Mouse (Mus musculus): ENCODE results near the gene Nav2. TPM values are rescaled to one million over a fixed set of nuclear protein-coding genes. Genes with fewer than 3 reads are reported as not detected.

Gene Nav2
- 45.3 and 46.2 TPM in 2 replicates for polyA plus RNA-seq (2012; rRNA removed)

DNA sequence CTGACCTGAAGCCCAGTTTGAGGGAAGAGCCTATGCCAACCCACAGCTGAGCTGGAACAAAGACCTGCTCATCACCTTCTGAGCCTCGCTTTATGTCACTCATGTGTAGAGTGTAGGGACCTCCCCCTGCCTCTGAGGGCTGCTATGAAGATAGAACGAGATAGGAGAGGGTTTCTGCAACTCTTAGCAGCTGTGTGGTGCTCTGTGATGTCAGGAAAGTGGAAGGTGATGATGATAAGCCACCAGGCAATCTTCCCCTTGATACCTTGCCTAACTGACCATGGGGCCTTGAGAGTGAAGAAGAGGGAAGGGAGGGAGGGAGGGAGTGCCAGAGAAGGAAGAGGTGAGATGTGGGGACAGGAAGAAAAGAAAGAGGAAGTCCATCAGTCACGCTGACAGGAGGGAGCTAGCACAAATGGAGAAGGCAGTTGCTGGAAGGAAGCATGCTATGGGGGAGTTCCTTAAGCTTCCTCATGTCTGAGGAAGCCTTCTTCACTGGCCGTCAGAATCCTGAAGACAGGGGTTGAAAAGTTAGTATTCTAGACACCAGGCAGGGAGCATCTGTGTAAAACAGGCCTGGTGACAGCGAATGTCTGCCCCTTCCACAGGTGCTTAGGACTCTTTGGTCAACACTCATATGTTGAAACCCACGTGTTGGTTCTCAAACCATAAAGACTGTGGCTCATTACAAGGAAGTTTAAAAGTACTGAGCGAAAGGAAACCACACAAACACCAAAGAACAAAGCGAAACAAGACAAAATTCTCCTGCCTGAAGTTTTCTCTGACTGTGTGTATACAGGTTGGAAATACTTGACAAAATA lies at the start of gene Nav2:
Gene Nav2, plus strand, starts transcription at position 196 of the 821 bp plus-strand sequence.
- 2% methylated on average over 8 of the region's 8 CpGs for WGBS
- peak; percentile 22 for DNase-seq
- H3K27ac ChIP-seq (ENCODE audit: control insufficient read depth, insufficient read depth, low read length) = peak within 1 kb of the TSS; percentile 71

DNA sequence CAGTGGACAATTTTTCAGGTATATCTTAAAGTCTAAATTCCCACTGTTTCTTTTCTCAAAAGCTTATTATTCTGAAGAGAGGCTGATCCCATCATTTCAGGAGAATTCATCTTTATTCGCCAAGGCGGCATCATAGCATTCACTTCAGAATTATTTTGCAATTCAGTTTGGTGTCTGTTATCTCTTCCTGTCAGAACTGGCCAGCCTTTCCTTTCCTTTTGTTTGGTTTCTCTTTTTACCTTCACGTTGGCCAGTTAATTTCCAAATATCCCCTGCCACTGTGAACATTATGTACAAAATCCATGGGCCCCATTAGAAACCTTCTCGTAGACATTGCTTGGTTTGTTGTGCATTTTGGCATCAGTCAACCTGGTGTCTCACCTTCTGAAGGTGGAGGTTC lies 49.2 kb upstream of the Nav2 start:
- 54% methylated on average over 4 of the region's 4 CpGs for WGBS
- no peaks in the 10 kb centered on the region for H3K4me1 ChIP-seq (replicated peaks; ENCODE audit: control insufficient read depth, insufficient read depth, low read length)

More for the DNA sequence above, at the start of gene Nav2:
- Histone ChIP-seq H3K27me3 (ENCODE audit: control insufficient read depth, insufficient read depth, low read length) (no peaks in the 10 kb centered on the region), H3K36me3 (ENCODE audit: control insufficient read depth, insufficient read depth, low read length) (no peaks in the 10 kb centered on the region), H3K4me1 (replicated peaks; ENCODE audit: control insufficient read depth, insufficient read depth, low read length) (peaks cover 19% of the 10 kb centered on the region), H3K4me3 (ENCODE audit: control insufficient read depth, insufficient read depth, low read length) (no peak within 1 kb of the TSS)
- TF ChIP-seq CTCF (IDR thresholded peaks at IDR 0.05; ENCODE audit: borderline replicate concordance, control insufficient read depth, extremely low read depth, insufficient read depth, low read length, poor library complexity) (no peak), POLR2A (IDR thresholded peaks at IDR 0.05; ENCODE audit: control insufficient read depth, extremely low read depth, insufficient read depth, low read length, poor library complexity) (no peak)

DNA sequence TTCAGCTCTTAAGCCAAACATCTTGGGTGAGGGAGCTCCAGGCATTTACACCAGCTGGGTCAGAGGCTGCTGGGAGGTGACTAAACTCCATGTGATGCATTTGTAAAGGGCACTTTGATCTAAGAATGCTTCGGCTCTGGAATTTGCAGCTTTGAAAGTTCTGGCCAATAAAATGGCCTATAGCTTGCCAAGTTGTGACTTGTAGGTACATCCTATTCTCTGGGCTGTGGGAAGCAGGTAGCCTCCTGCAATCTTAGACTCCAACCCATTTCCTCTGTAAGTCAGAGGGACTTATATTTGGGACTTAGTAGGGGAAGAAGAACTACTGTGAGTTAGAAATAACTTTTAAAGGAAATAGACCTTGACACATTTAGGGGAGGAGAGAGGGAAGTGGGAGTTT lies 47.6 kb upstream of the Nav2 start:
- DNase-seq = no peak
- TF ChIP-seq CTCF (IDR thresholded peaks at IDR 0.05; ENCODE audit: borderline replicate concordance, control insufficient read depth, extremely low read depth, insufficient read depth, low read length, poor library complexity) = no peak
- TF ChIP-seq POLR2A (IDR thresholded peaks at IDR 0.05; ENCODE audit: control insufficient read depth, extremely low read depth, insufficient read depth, low read length, poor library complexity) = no peak
- Histone ChIP-seq H3K4me1 (replicated peaks; ENCODE audit: control insufficient read depth, insufficient read depth, low read length) (peaks cover 3% of the 10 kb centered on the region; the same call in 1 of the 2 replicates), H3K27ac (ENCODE audit: control insufficient read depth, insufficient read depth, low read length) (no peak overlapping the region), H3K4me3 (ENCODE audit: control insufficient read depth, insufficient read depth, low read length) (no peak overlapping the region), H3K36me3 (ENCODE audit: control insufficient read depth, insufficient read depth, low read length) (no peaks in the 10 kb centered on the region), H3K27me3 (ENCODE audit: control insufficient read depth, insufficient read depth, low read length) (no peaks in the 10 kb centered on the region)
- 26% methylated on average over 1 of the region's 1 CpGs for WGBS

More for the DNA sequence above, 49.2 kb upstream of the Nav2 start:
- no peak for DNase-seq
- Histone ChIP-seq H3K27ac (ENCODE audit: control insufficient read depth, insufficient read depth, low read length) (no peak overlapping the region), H3K27me3 (ENCODE audit: control insufficient read depth, insufficient read depth, low read length) (no peaks in the 10 kb centered on the region), H3K36me3 (ENCODE audit: control insufficient read depth, insufficient read depth, low read length) (no peaks in the 10 kb centered on the region), H3K4me3 (ENCODE audit: control insufficient read depth, insufficient read depth, low read length) (no peak overlapping the region)
- no peak for TF ChIP-seq CTCF (IDR thresholded peaks at IDR 0.05; ENCODE audit: borderline replicate concordance, control insufficient read depth, extremely low read depth, insufficient read depth, low read length, poor library complexity)
- TF ChIP-seq POLR2A (IDR thresholded peaks at IDR 0.05; ENCODE audit: control insufficient read depth, extremely low read depth, insufficient read depth, low read length, poor library complexity) = no peak

DNA sequence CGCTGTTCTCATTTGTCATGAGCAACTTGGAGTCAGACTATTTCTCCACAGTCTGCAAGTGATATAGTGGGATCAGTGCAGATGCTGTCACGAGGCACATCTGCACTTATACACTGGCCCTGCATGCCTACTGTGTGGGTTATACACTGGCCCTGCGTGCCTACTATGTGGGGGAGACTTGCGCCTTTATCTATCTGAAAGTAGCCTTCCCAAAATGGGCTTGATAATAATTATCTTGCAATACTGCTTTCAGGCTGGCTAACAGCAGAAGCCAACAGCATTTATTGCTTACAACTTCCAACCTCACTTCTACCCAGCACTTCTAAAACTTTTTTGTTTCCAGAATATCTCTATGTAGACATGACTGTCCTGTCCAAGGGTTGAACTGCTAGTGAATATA lies 46.7 kb upstream of the Nav2 start:
- Histone ChIP-seq H3K27me3 (ENCODE audit: control insufficient read depth, insufficient read depth, low read length) (no peaks in the 10 kb centered on the region), H3K36me3 (ENCODE audit: control insufficient read depth, insufficient read depth, low read length) (no peaks in the 10 kb centered on the region; the same call in 1 of the 2 replicates), H3K4me1 (replicated peaks; ENCODE audit: control insufficient read depth, insufficient read depth, low read length) (peaks cover 3% of the 10 kb centered on the region; the same call in 1 of the 2 replicates), H3K27ac (ENCODE audit: control insufficient read depth, insufficient read depth, low read length) (no peak overlapping the region), H3K4me3 (ENCODE audit: control insufficient read depth, insufficient read depth, low read length) (no peak overlapping the region)
- DNase-seq = no peak
- WGBS = 92% methylated on average over 4 of the region's 4 CpGs
- TF ChIP-seq CTCF (IDR thresholded peaks at IDR 0.05; ENCODE audit: borderline replicate concordance, control insufficient read depth, extremely low read depth, insufficient read depth, low read length, poor library complexity) = no peak
- no peak for TF ChIP-seq POLR2A (IDR thresholded peaks at IDR 0.05; ENCODE audit: control insufficient read depth, extremely low read depth, insufficient read depth, low read length, poor library complexity)

DNA sequence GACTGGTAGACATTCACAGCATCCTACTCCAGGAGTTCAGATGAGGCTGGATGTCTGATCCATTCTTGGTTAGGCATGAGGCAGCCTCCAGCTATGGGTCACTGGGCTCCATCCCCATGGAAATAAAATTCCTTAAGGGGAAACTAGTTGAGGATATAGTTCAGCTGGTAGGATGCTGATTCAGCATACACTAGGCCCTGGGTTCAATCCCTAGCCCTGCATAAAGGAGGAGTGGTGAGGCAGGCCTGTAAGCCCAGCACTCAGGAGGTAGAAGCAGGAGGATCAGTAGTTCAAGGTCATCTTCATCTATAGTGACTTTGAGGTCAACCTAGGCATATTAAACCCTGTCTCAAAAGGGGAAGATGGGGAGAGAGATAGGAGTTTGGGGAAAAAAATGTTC lies 44.3 kb upstream of the Nav2 start:
- Histone ChIP-seq H3K4me3 (ENCODE audit: control insufficient read depth, insufficient read depth, low read length) (no peak overlapping the region), H3K4me1 (replicated peaks; ENCODE audit: control insufficient read depth, insufficient read depth, low read length) (peaks cover 3% of the 10 kb centered on the region; the same call in 1 of the 2 replicates), H3K36me3 (ENCODE audit: control insufficient read depth, insufficient read depth, low read length) (peaks cover 19% of the 10 kb centered on the region), H3K27ac (ENCODE audit: control insufficient read depth, insufficient read depth, low read length) (no peak overlapping the region), H3K27me3 (ENCODE audit: control insufficient read depth, insufficient read depth, low read length) (no peaks in the 10 kb centered on the region)
- TF ChIP-seq POLR2A (IDR thresholded peaks at IDR 0.05; ENCODE audit: control insufficient read depth, extremely low read depth, insufficient read depth, low read length, poor library complexity) (no peak), CTCF (IDR thresholded peaks at IDR 0.05; ENCODE audit: borderline replicate concordance, control insufficient read depth, extremely low read depth, insufficient read depth, low read length, poor library complexity) (no peak)
- no peak for DNase-seq

DNA sequence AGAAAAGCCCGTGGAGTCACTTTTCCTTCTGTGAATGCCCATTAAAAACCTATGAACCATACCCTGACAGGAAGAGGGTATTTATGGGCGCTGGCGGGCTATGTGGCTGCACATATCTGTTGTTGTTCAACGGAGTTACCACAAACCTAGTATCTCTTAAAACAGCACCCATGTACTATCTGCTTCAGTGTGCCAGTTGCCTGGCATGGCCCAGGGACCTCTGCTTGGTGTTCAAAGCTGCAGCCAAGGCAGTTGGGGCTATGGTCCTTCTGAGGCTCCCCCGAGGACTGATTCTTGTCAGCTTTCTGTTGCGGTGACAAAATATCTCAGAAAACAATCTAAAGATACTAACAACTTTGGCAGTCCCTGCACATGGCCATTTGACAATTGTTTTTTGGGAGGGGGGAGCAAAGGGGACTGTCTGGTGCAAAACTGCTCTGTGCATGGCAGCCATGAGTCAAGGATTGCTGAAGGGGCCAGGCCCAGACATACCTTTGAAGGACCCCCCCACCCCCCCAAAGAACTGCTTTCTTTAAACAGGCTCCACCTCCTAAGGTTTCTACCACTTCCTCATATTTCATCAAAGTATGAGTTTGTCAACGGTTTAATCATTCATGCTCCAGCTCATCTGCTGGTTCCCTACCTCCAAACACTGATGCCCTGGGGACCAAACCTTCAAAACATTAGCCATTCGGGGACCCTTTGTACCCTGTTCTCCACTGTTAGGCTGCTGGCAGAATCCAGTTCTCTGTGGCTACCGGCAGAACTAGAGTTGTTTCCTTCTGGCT lies 43.7 kb upstream of the Nav2 start:
- Histone ChIP-seq H3K27ac (ENCODE audit: control insufficient read depth, insufficient read depth, low read length) (no peak overlapping the region), H3K4me3 (ENCODE audit: control insufficient read depth, insufficient read depth, low read length) (no peak overlapping the region), H3K36me3 (ENCODE audit: control insufficient read depth, insufficient read depth, low read length) (peaks cover 22% of the 10 kb centered on the region), H3K4me1 (replicated peaks; ENCODE audit: control insufficient read depth, insufficient read depth, low read length) (peaks cover 3% of the 10 kb centered on the region; the same call in 1 of the 2 replicates), H3K27me3 (ENCODE audit: control insufficient read depth, insufficient read depth, low read length) (no peaks in the 10 kb centered on the region)
- DNase-seq = no peak
- WGBS = 47% methylated on average over 9 of the region's 9 CpGs
- TF ChIP-seq POLR2A (IDR thresholded peaks at IDR 0.05; ENCODE audit: control insufficient read depth, extremely low read depth, insufficient read depth, low read length, poor library complexity) (no peak), CTCF (IDR thresholded peaks at IDR 0.05; ENCODE audit: borderline replicate concordance, control insufficient read depth, extremely low read depth, insufficient read depth, low read length, poor library complexity) (no peak)
